Mouse (Mus musculus): ENCODE data around the gene Nkg7. TPM values are rescaled to one million over a fixed set of nuclear protein-coding genes. Genes with fewer than 3 reads are reported as not detected.
A peak's percentile ranks its signal among the peaks of the same experiment; 100 is the strongest.

Gene Nkg7
- polyA plus RNA-seq, 1 experiment: 69.4 TPM

- Histone ChIP-seq H3K4me3 (ENCODE audit: control insufficient read depth, insufficient read depth, low read length) (peak overlapping the region; percentile 74), H3K27ac (ENCODE audit: control insufficient read depth, insufficient read depth, low read length) (peak overlapping the region; percentile 41), H3K27me3 (ENCODE audit: control insufficient read depth, insufficient read depth, low read length) (no peaks in the 10 kb centered on the region), H3K36me3 (ENCODE audit: control insufficient read depth, insufficient read depth, low read length) (no peaks in the 10 kb centered on the region), H3K4me1 (replicated peaks; ENCODE audit: control insufficient read depth, insufficient read depth, low read length) (peaks cover 24% of the 10 kb centered on the region)
- DNase-seq: peak; percentile 83
- 1% methylated on average over 36 of the region's 36 CpGs for WGBS
- TF ChIP-seq CTCF (IDR thresholded peaks at IDR 0.05; ENCODE audit: borderline replicate concordance, control insufficient read depth, extremely low read depth, insufficient read depth, low read length, poor library complexity) (no peak), POLR2A (IDR thresholded peaks at IDR 0.05; ENCODE audit: control insufficient read depth, extremely low read depth, insufficient read depth, low read length, poor library complexity) (0 out of 2 replicates have a peak, but pooled peaks have one; percentile 4)
These were observed 6.4 kb downstream of the Nkg7 start for GRCm38 (mm10) chr7:43443126-43443916.

- Histone ChIP-seq H3K4me3 (ENCODE audit: control insufficient read depth, insufficient read depth, low read length) (peak within 1 kb of the TSS; percentile 74), H3K4me1 (replicated peaks; ENCODE audit: control insufficient read depth, insufficient read depth, low read length) (peaks cover 24% of the 10 kb centered on the region)
These were observed 7.0 kb downstream of the Nkg7 start, which contains the start of the genes Etfb and Gm45233 for GRCm38 (mm10) chr7:43443917-43444293. Gene Etfb, plus strand, starts transcription at chr7:43444083. Gene Gm45233, plus strand, starts transcription at chr7:43444128.

GRCm38 (mm10) chr7:43447801-43448200 is 10.9 kb downstream of the Nkg7 start:
- WGBS: 81% methylated on average over 4 of the region's 4 CpGs
- H3K4me1 ChIP-seq (replicated peaks; ENCODE audit: control insufficient read depth, insufficient read depth, low read length): peaks cover 11% of the 10 kb centered on the region
- no peak for DNase-seq
- H3K27me3 ChIP-seq (ENCODE audit: control insufficient read depth, insufficient read depth, low read length): no peaks in the 10 kb centered on the region
- H3K4me3 ChIP-seq (ENCODE audit: control insufficient read depth, insufficient read depth, low read length): no peak overlapping the region
- H3K27ac ChIP-seq (ENCODE audit: control insufficient read depth, insufficient read depth, low read length): no peak overlapping the region
- H3K36me3 ChIP-seq (ENCODE audit: control insufficient read depth, insufficient read depth, low read length): no peaks in the 10 kb centered on the region
- TF ChIP-seq CTCF (IDR thresholded peaks at IDR 0.05; ENCODE audit: borderline replicate concordance, control insufficient read depth, extremely low read depth, insufficient read depth, low read length, poor library complexity) (no peak), POLR2A (IDR thresholded peaks at IDR 0.05; ENCODE audit: control insufficient read depth, extremely low read depth, insufficient read depth, low read length, poor library complexity) (no peak)

More at GRCm38 (mm10) chr7:43443917-43444293, 7.0 kb downstream of the Nkg7 start, which contains the start of the genes Etfb and Gm45233:
- Histone ChIP-seq H3K27me3 (ENCODE audit: control insufficient read depth, insufficient read depth, low read length) (no peaks in the 10 kb centered on the region), H3K36me3 (ENCODE audit: control insufficient read depth, insufficient read depth, low read length) (no peaks in the 10 kb centered on the region), H3K27ac (ENCODE audit: control insufficient read depth, insufficient read depth, low read length) (peak within 1 kb of the TSS; percentile 41)
- DNase-seq: peak; percentile 89
- TF ChIP-seq CTCF (IDR thresholded peaks at IDR 0.05; ENCODE audit: borderline replicate concordance, control insufficient read depth, extremely low read depth, insufficient read depth, low read length, poor library complexity) (no peak), POLR2A (IDR thresholded peaks at IDR 0.05; ENCODE audit: control insufficient read depth, extremely low read depth, insufficient read depth, low read length, poor library complexity) (peak; percentile 45; the same call in 1 of the 2 replicates)
- WGBS: under 1% methylated on average over 27 of the region's 27 CpGs

GRCm38 (mm10) chr7:43448246-43448645 is 11.4 kb downstream of the Nkg7 start:
- no peak overlapping the region for H3K27ac ChIP-seq (ENCODE audit: control insufficient read depth, insufficient read depth, low read length)
- TF ChIP-seq POLR2A (IDR thresholded peaks at IDR 0.05; ENCODE audit: control insufficient read depth, extremely low read depth, insufficient read depth, low read length, poor library complexity): no peak
- TF ChIP-seq CTCF (IDR thresholded peaks at IDR 0.05; ENCODE audit: borderline replicate concordance, control insufficient read depth, extremely low read depth, insufficient read depth, low read length, poor library complexity): no peak
- 87% methylated on average over 2 of the region's 3 CpGs for WGBS
- no peaks in the 10 kb centered on the region for H3K36me3 ChIP-seq (ENCODE audit: control insufficient read depth, insufficient read depth, low read length)
- peaks cover 7% of the 10 kb centered on the region for H3K4me1 ChIP-seq (replicated peaks; ENCODE audit: control insufficient read depth, insufficient read depth, low read length)
- H3K27me3 ChIP-seq (ENCODE audit: control insufficient read depth, insufficient read depth, low read length): no peaks in the 10 kb centered on the region
- no peak for DNase-seq
- no peak overlapping the region for H3K4me3 ChIP-seq (ENCODE audit: control insufficient read depth, insufficient read depth, low read length)

- DNase-seq: no peak
- 99% methylated on average over 2 of the region's 2 CpGs for WGBS
- Histone ChIP-seq H3K27ac (ENCODE audit: control insufficient read depth, insufficient read depth, low read length) (no peak overlapping the region), H3K27me3 (ENCODE audit: control insufficient read depth, insufficient read depth, low read length) (no peaks in the 10 kb centered on the region), H3K4me1 (replicated peaks; ENCODE audit: control insufficient read depth, insufficient read depth, low read length) (no peaks in the 10 kb centered on the region), H3K4me3 (ENCODE audit: control insufficient read depth, insufficient read depth, low read length) (no peak overlapping the region), H3K36me3 (ENCODE audit: control insufficient read depth, insufficient read depth, low read length) (no peaks in the 10 kb centered on the region)
- TF ChIP-seq POLR2A (IDR thresholded peaks at IDR 0.05; ENCODE audit: control insufficient read depth, extremely low read depth, insufficient read depth, low read length, poor library complexity): no peak
- no peak for TF ChIP-seq CTCF (IDR thresholded peaks at IDR 0.05; ENCODE audit: borderline replicate concordance, control insufficient read depth, extremely low read depth, insufficient read depth, low read length, poor library complexity)
These were observed 12.9 kb downstream of the Nkg7 start for GRCm38 (mm10) chr7:43449811-43450210.

- no peak for DNase-seq
- H3K36me3 ChIP-seq (ENCODE audit: control insufficient read depth, insufficient read depth, low read length): no peaks in the 10 kb centered on the region
- WGBS: 97% methylated on average over 11 of the region's 11 CpGs
- H3K4me1 ChIP-seq (replicated peaks; ENCODE audit: control insufficient read depth, insufficient read depth, low read length): no peaks in the 10 kb centered on the region
- H3K4me3 ChIP-seq (ENCODE audit: control insufficient read depth, insufficient read depth, low read length): no peak overlapping the region
- no peak overlapping the region for H3K27ac ChIP-seq (ENCODE audit: control insufficient read depth, insufficient read depth, low read length)
- no peaks in the 10 kb centered on the region for H3K27me3 ChIP-seq (ENCODE audit: control insufficient read depth, insufficient read depth, low read length)
- TF ChIP-seq CTCF (IDR thresholded peaks at IDR 0.05; ENCODE audit: borderline replicate concordance, control insufficient read depth, extremely low read depth, insufficient read depth, low read length, poor library complexity) (no peak), POLR2A (IDR thresholded peaks at IDR 0.05; ENCODE audit: control insufficient read depth, extremely low read depth, insufficient read depth, low read length, poor library complexity) (no peak)
These were observed 14.9 kb downstream of the Nkg7 start for GRCm38 (mm10) chr7:43451726-43452125.
